Mouse (Mus musculus): ENCODE data around the gene Olfr868. TPM values are rescaled to one million over a fixed set of nuclear protein-coding genes. Genes with fewer than 3 reads are reported as not detected.

Olfr868 gene
- not detected for total RNA-seq (2022)

- DNase-seq (ENCODE audit: low spot score in 2 of 2), result no peak
These were observed at the start of gene Olfr868 for GRCm38 (mm10) chr9:20098326-20098725. Gene Olfr868, plus strand, starts transcription at chr9:20098626.

GRCm38 (mm10) chr9:20057462-20057861, 41.0 kb upstream of the Olfr868 start, which contains the start of gene Olfr867:
Gene Olfr867, minus strand, starts transcription at chr9:20057562.
- no peak for DNase-seq (ENCODE audit: low spot score in 2 of 2)

GRCm38 (mm10) chr9:20070236-20070635, 28.2 kb upstream of the Olfr868 start:
- DNase-seq (ENCODE audit: low spot score in 2 of 2), result no peak

GRCm38 (mm10) chr9:20071291-20071690, 27.1 kb upstream of the Olfr868 start:
- no peak for DNase-seq (ENCODE audit: low spot score in 2 of 2)

- peak in 1 of 2 experiments; percentile 7 for DNase-seq (ENCODE audit: low spot score in 2 of 2)
These were observed 24.8 kb upstream of the Olfr868 start for GRCm38 (mm10) chr9:20073523-20074177.

GRCm38 (mm10) chr9:20128709-20129108, 30.3 kb downstream of the Olfr868 start, which contains the start of gene Olfr869:
Gene Olfr869, plus strand, starts transcription at chr9:20129009.
- DNase-seq (ENCODE audit: low spot score in 2 of 2), result no peak

- DNase-seq (ENCODE audit: low spot score in 2 of 2), result no peak
These were observed 51.3 kb downstream of the Olfr868 start for GRCm38 (mm10) chr9:20149706-20150105.

Other genes starting within 250 kb of the Olfr868 start
- gene Olfr860, start 248.9 kb upstream of the Olfr868 start, total RNA-seq (2022), result not detected
- not detected for gene Olfr862, start 210.6 kb upstream of the Olfr868 start, total RNA-seq (2022)
- not detected for gene Olfr77, start 181.8 kb upstream of the Olfr868 start, total RNA-seq (2022)
- gene Olfr866, start 70.6 kb upstream of the Olfr868 start, total RNA-seq (2022), result not detected
- not detected for gene Olfr867, start 41.1 kb upstream of the Olfr868 start, total RNA-seq (2022)
- gene Olfr869, start 30.4 kb downstream of the Olfr868 start, total RNA-seq (2022), result not detected
- gene Olfr870, start 75.4 kb downstream of the Olfr868 start, total RNA-seq (2022), result not detected
- not detected for gene Olfr871, start 113.6 kb downstream of the Olfr868 start, total RNA-seq (2022)
- gene Olfr872, start 138.5 kb downstream of the Olfr868 start, total RNA-seq (2022), result not detected
- not detected for gene Olfr39, start 183.7 kb downstream of the Olfr868 start, total RNA-seq (2022)
- gene Olfr873, start 199.9 kb downstream of the Olfr868 start, total RNA-seq (2022), result not detected
- gene Olfr18, start 237.5 kb downstream of the Olfr868 start, total RNA-seq (2022), result not detected

Data from left cerebral cortex, adult 8-10 months (tissue).